Mouse (Mus musculus) liver, embryonic 14.5 days (tissue): ENCODE data around the gene Il16. TPM values are rescaled to one million over a fixed set of nuclear protein-coding genes. Genes with fewer than 3 reads are reported as not detected.

Experiments used
- ATAC-seq: fragments of 200-750 bp; cut with Nextera tagmentation; 2 replicates; pipeline ENCODE4 v1.8.0; 2017; ENCODE audit warnings: moderate number of reproducible peaks, mild to moderate bottlenecking, moderate library complexity; ENCODE audit not compliant: insufficient read depth
- DNase-seq, 3 experiments: peaks; one replicate each; pipeline ENCODE4 v3.0.0-alpha.2; 2012 to 2013; ENCODE audit warnings: low read depth in 3 of 3, low spot score in 3 of 3
- H3K27ac ChIP-seq: fragments of 300-500 bp; sonication (generic); 2 replicates; pipeline ENCODE4 v1.5.1; 2014; ENCODE audit warnings: moderate library complexity, mild to moderate bottlenecking, control low read depth, inconsistent platforms
- H3K27me3 ChIP-seq: fragments of 300-500 bp; sonication (generic); 2 replicates; pipeline ENCODE4 v1.6.1; 2014; ENCODE audit warnings: mild to moderate bottlenecking, low read length, moderate library complexity; ENCODE audit not compliant: control insufficient read depth, insufficient read depth
- H3K36me3 ChIP-seq: fragments of 300-500 bp; sonication (generic); replicated peaks from 2 replicates; pipeline ENCODE4 v1.6.1; 2014; ENCODE audit warnings: low read depth; ENCODE audit not compliant: control insufficient read depth, insufficient read depth
- H3K4me1 ChIP-seq, 2 experiments: fragments of 200-500 bp in 1 of 2; fragments of 300-500 bp in 1 of 2; sonication (generic) in 1 of 2; replicated peaks; 2 replicates each; pipeline ENCODE4 v1.6.1; 2012 to 2014; ENCODE audit warnings: antibody characterized with exemption in 1 of 2, inconsistent platforms in 1 of 2, low read length in 1 of 2; ENCODE audit not compliant: control insufficient read depth in 2 of 2, insufficient read depth in 2 of 2
- H3K4me2 ChIP-seq: fragments of 300-500 bp; sonication (generic); 2 replicates; pipeline ENCODE4 v1.6.1; 2014; ENCODE audit warnings: low read depth, mild to moderate bottlenecking, control low read depth, moderate library complexity
- H3K4me3 ChIP-seq, 2 experiments: fragments of 200-500 bp in 1 of 2; fragments of 300-500 bp in 1 of 2; sonication (generic) in 1 of 2; 2 replicates each; pipeline ENCODE4 v1.5.1; 2012 to 2014; ENCODE audit warnings: low read depth in 2 of 2, low read length in 2 of 2, mild to moderate bottlenecking in 2 of 2, control low read depth in 1 of 2, inconsistent platforms in 1 of 2, moderate library complexity in 1 of 2; ENCODE audit not compliant: insufficient read depth in 1 of 2
- H3K9ac ChIP-seq: fragments of 300-500 bp; sonication (generic); replicated peaks from 2 replicates; pipeline ENCODE4 v1.6.1; 2014; ENCODE audit warnings: mild to moderate bottlenecking, control low read depth, moderate library complexity
- H3K9me3 ChIP-seq: fragments of 300-500 bp; sonication (generic); 2 replicates; pipeline ENCODE4 v1.6.1; 2016; ENCODE audit warnings: low read length, mixed read lengths; ENCODE audit not compliant: control insufficient read depth
- CTCF ChIP-seq: IDR thresholded peaks from 2 replicates; pipeline ENCODE4 v1.5.1; 2016; ENCODE audit warnings: antibody characterized with exemption, low read depth, control low read depth
- EP300 ChIP-seq: IDR thresholded peaks from 2 replicates; pipeline ENCODE4 v1.6.1; 2016; ENCODE audit warnings: antibody characterized with exemption, low read depth
- WGBS: fragments of 180-500 bp; shearing (Covaris S2); extraction: QIAGEN DNeasy Blood & Tissue Kit; methylation state at CpG from one replicate; pipeline ENCODE4 v1.1.7; 2014; ENCODE audit not compliant: insufficient replicate concordance; 5-methylcytosine and 5-hydroxymethylcytosine counted together
- polyA plus RNA-seq, 2 experiments: library from polyadenylated mRNA; depleted of rRNA in 1 of 2; stranded (reverse) in 1 of 2; unstranded in 1 of 2; fragments of >200 nt; fragmentation: Nextera tagmentation in 1 of 2; extraction: Ambion mirVana in 1 of 2; gene quantifications; 2 replicates each; pipeline versions ENCODE4 v1.2.1 to v1.2.3; 2012 to 2014

Il16 gene
- polyA plus RNA-seq, 2 experiments = 2.3 to 3.8 TPM

DNA sequence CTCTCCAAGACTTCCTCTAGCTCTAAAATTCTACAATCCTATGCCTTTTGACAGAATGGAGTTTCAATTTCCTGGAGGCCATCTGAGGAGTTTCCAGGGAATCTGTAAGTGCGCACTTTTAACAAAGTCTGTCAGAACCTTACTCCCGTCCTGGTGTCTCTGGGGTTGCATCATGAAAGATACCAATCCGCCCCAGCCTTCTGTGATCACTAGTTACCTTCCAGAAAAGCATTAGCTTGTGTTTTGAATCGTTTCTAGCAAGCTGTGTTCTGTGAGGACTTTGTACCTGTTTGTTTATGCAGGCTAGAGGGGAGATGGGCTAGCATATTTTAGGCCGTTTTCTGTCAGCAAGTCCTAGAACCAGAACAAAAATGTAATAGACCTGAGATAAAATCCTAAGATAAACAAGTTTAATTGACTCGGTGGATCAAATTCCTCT lies 112.8 kb downstream of the Il16 start:
- Histone ChIP-seq H3K9me3 (no peaks in the 10 kb centered on the region), H3K36me3 (no peaks in the 10 kb centered on the region), H3K4me3 (peak overlapping the region; percentile 36 to 61; a peak in 3 of 4 replicates), H3K27me3 (no peaks in the 10 kb centered on the region), H3K27ac (no peak overlapping the region), H3K9ac (peak overlapping the region; percentile 60), H3K4me1 (peaks cover 10 to 17% of the 10 kb centered on the region in 2 experiments), H3K4me2 (peak overlapping the region; percentile 80)
- 52% methylated on average over 6 of the region's 6 CpGs for WGBS
- DNase-seq (no peak), ATAC-seq (no peak)
- TF ChIP-seq EP300 (no peak), CTCF (no peak)

DNA sequence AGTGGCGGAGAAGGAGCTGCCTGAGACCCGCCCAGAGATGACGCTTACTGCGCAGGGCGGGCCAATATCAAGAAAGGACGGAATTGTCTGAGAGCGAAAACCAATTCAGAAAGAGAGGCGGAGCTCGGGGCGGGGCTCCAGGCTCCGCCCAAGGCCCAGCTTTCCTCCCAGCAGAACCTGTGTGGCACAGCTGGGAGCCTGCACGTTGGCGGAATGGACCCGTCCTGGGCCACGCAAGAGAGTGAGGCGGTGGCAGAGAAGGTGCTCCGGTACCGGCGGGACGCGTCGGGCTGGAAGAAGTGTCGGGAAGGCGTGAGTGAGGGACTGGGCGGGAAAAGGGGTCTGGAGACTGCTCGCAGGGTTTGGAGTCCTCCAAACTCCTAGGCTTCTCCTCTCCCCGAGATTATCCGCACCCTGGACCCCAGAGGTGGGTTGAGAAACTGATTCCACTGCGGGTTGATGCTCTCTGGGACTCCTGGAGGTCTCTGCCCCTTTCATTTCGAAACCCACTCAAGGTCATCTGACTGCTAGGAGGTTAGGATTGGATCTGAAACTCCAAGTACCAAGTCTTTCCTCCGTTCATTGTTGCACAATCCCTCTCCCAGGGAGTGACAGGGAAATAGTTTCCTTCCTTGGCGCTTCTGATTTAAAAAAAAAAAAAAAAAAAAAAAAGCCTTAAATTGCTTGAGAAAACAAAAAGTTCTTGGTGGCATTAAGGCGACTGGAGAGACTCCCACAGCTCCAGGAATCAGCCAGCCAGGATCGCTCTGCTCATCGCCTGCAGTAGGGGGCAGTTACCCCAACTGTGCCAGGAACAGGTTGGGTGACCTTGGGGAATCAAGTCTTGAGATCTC lies 113.5 kb downstream of the Il16 start, which contains the start of gene Stard5:
Stard5 (plus strand) TSS at position 132 of the 854 bp plus-strand sequence.
- H3K4me1 ChIP-seq = peaks cover 10 to 17% of the 10 kb centered on the region in 2 experiments
- peak within 1 kb of the TSS; percentile 80 for H3K4me2 ChIP-seq
- peak within 1 kb of the TSS; percentile 64 for H3K9ac ChIP-seq
- H3K27me3 ChIP-seq = no peaks in the 10 kb centered on the region
- H3K27ac ChIP-seq = no peak within 1 kb of the TSS
- TF ChIP-seq CTCF = no peak
- no peak for TF ChIP-seq EP300
- ATAC-seq (peak; percentile 96), DNase-seq (peak; percentile 80 to 83 (median 82))
- no peaks in the 10 kb centered on the region for H3K9me3 ChIP-seq
- no peaks in the 10 kb centered on the region for H3K36me3 ChIP-seq
- H3K4me3 ChIP-seq = peak within 1 kb of the TSS; percentile 61 to 69
- 1% methylated on average over 35 of the region's 35 CpGs for WGBS

DNA sequence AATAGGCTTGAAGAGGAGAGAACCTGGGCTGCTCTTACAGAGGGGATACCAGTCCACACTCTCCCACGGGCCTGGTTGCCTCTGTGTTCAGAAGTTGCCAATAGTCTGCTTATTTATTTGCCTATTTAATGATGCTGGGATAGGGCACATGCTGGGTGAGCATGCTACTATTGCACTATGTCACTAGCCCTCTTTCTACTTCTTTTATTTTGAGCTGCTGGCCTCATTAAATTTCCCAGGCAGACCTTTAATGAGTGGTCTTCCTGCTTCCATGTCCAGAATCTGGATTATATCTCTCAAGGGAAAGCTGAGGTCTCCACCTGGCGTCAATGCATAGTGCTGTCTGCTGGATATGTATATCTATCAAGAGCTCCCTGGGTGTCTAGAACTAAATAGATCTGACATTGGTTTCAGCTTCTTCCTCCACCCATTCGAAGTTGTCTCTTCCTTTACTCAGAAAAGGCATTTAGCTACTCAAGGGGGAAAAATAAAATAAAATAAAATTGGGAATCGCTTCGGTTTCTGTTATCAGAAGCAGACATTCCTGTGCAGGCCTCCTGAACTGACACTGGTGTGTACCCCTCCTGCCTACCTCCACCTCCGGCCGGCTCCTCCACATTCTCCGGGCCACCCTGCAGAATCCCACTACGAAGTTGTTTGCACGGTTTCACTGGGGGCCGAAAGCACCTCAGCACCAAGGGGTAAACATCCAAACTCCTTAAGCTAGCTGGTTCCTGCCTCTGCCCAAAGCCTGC lies 114.3 kb downstream of the Il16 start:
- WGBS = 7% methylated on average over 11 of the region's 11 CpGs
- peak; percentile 66 for ATAC-seq

DNA sequence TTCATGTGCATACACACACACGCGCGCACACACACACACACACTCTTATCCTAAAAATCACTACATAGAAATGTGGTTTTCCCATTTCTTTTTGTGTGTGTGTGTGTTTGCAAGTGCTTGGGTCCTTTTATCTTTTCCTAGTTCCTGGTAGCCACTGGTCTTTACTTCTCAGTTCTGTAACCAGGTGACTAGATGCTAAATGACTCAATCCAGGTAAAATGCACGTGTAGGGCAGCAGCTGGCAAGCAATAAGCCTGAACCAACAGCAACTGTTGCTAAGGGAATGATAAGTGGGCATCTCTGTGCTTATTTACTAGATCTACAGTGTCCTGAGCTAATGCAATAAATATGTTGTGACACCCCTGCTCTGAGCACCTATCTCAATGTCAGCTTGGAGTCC lies 118.2 kb downstream of the Il16 start:
- no peak overlapping the region for H3K9ac ChIP-seq
- DNase-seq (no peak), ATAC-seq (no peak)
- H3K27me3 ChIP-seq = no peaks in the 10 kb centered on the region
- no peaks in the 10 kb centered on the region for H3K9me3 ChIP-seq
- H3K4me1 ChIP-seq = peaks cover 4 to 5% of the 10 kb centered on the region in 2 experiments; a peak in 2 of 4 replicates
- no peak overlapping the region for H3K4me3 ChIP-seq
- WGBS = 76% methylated on average over 4 of the region's 4 CpGs
- H3K4me2 ChIP-seq = no peak overlapping the region
- TF ChIP-seq CTCF (no peak), EP300 (no peak)
- no peak overlapping the region for H3K27ac ChIP-seq
- no peaks in the 10 kb centered on the region for H3K36me3 ChIP-seq

More for the DNA sequence above, 114.3 kb downstream of the Il16 start:
- Histone ChIP-seq H3K4me3 (peak overlapping the region; percentile 61 to 62), H3K27me3 (no peaks in the 10 kb centered on the region), H3K4me2 (peak overlapping the region; percentile 80), H3K36me3 (no peaks in the 10 kb centered on the region), H3K4me1 (peaks cover 10 to 17% of the 10 kb centered on the region in 2 experiments), H3K9ac (peak overlapping the region; percentile 64), H3K9me3 (no peaks in the 10 kb centered on the region), H3K27ac (no peak overlapping the region)
- TF ChIP-seq EP300 = no peak
- no peak; the same call in 1 of the 2 replicates for TF ChIP-seq CTCF
- no peak for DNase-seq
